Mouse (Mus musculus) c-Kit-positive CD71-positive TER-119-negative erythroid progenitor cells, embryonic 14.5 days (primary cell): ENCODE data around the gene Fem1a.
"Not testable (repeated sequence)": the region's sequence is repeated elsewhere in the genome, so short reads cannot be mapped to it uniquely, and the experiment has no call there.

ENCODE experiments used
- DNase-seq: peaks from one replicate; pipeline ENCODE4 v3.0.0-alpha.2; 2013; ENCODE audit warnings: low read depth

Fem1a gene

DNA sequence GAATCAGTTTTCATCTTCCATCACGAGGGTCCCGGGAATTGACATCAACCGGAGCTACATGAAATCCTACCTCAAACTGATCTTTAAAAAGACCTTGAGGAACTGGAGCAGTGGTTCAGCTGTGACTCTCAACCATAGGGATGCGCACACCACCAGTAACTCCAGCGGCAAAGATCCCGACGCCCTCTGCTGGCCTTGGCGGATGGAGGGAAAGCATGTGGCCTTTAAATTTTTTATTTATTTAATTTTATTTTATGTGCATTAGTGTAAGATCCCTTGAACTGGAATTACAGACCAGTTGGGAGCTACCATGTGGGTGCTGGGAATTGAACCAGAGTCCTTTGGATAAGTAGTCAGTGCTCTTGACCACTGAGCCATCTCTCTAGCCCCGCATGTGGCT is 1.2 kb upstream of the Fem1a start:
- no peak for DNase-seq

- DNase-seq = peak; percentile 99
Measured at GRCm38 (mm10) chr17:56255863-56256238, 759 bp upstream of the Fem1a start.

DNA sequence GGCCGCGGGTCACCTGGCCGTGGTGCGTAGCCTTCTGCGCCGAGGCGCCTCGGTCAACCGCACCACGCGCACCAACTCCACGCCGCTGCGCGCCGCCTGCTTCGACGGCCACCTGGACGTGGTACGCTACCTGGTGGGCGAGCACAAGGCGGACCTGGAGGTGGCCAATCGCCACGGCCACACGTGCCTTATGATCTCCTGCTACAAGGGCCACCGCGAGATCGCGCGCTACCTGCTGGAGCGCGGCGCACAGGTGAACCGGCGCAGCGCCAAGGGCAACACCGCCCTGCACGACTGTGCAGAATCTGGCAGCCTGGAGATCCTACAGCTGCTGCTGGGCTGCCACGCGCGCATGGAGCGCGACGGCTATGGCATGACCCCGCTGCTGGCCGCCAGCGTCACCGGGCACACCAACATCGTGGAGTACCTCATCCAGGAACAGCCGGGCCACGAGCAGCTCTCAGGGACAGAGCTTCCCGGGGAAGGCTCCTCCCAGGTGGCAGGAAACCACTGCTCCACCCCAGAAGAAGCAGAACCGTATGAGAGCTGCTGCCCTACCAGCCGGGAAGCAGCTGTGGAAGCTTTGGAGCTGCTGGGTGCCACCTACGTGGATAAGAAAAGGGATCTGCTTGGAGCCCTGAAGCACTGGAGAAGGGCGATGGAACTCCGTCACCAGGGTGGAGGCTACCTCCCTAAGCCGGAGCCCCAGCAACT is 728 bp downstream of the Fem1a start:
- no peak for DNase-seq

DNA sequence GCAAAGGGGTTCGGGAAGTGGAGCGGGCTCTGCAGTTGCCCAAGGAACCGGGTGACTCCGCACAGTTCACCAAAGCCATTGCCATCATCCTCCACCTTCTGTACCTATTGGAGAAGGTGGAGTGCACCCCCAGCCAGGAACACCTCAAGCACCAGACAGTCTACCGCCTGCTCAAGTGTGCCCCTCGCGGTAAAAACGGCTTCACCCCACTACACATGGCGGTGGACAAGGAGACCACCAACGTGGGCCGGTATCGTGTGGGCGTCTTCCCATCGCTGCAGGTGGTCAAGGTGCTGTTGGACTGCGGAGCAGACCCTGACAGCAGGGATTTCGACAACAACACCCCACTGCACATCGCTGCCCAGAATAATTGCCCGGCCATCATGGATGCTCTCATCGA is 1.7 kb downstream of the Fem1a start:
- DNase-seq = not testable (repeated sequence)

DNA sequence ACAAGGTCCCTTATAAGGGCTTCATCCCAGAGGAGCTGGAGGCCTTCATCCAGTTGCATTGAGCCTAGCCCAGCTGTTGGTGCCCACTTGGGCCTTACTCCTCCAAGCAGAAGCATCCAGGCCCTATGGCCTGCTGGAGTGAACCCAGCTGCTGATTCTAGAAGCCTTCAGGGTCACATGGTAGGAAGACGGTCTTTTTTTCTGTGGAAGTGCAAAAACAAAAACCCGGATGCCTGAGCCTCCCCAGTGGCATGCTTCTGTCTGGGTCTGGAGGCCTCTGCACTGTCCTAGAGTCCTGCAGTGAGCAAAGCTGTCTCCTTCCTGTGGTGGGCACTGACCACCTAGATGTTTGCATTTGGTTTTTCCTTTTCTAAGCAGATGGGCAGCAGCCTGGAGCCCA is 2.2 kb downstream of the Fem1a start:
- not testable (repeated sequence) for DNase-seq

- no peak for DNase-seq
Measured at GRCm38 (mm10) chr17:56259301-56260037, 2.9 kb downstream of the Fem1a start.

DNA sequence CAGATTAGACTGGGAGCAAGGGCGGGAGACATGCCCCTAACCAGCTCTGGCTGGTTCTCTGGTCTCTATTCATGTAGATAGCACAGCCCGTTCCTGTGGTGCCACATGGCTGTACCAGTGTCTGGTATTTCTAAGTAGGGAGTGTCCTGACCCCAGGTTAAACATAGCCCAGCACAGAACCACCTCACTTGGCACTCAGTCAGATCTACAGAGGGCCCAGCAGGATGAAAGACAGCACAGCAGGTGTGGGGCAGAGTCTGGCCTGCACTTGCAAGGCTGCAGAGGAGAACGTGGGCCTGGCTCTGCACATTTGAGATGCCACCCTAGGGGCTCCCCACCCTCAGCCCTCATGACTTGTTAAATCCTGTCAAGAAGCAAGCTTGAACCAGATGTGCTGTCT is 4.6 kb downstream of the Fem1a start:
- no peak for DNase-seq

DNA sequence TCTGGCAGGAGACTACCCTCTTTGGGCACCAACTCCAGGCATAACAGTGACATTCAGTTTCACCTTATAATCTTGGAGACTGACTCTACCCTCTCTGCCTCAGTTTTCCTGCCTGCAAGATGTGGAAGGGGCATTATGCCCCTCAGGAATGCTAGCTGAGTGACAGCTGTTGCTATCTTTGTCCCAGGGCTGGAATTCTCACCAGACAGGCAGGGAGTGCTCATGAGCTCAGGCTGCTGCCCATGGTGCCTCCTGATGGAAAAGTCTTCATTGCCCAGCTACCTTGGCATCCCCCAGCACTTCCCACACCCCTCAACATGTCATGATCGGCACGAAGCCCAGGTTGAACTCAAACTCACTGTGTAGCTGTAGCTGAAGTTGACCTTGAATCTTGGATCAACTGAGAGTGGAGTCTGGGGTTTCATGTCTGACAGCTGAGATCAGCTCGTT is 6.1 kb downstream of the Fem1a start:
- DNase-seq = no peak

- peak; percentile 67 for DNase-seq
Measured at GRCm38 (mm10) chr17:56264020-56264419, 7.4 kb downstream of the Fem1a start.

- no peak for DNase-seq
Measured at GRCm38 (mm10) chr17:56265011-56265410, 8.4 kb downstream of the Fem1a start.

DNA sequence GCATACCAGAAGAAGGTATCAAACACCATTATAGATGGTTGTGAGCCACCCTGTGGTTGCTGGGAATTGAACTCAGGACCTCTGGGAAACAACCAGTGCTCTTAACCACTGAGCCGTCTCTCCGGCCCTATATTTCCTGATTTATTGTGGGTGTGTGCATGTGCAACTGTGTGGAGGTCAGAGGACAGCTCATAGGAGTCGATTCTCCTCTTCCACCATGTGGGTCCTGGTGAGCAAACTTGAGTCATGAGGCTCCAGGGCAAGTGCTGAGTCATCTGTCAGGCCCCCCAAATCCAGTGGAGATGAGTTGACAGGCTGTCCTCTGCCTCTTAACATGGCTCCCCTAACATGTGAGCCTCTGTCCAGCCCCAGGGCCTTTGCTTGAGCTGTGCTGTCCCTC is 9.3 kb downstream of the Fem1a start:
- no peak for DNase-seq

- DNase-seq = no peak
Measured at GRCm38 (mm10) chr17:56266271-56266670, 9.7 kb downstream of the Fem1a start.

GRCm38 (mm10) chr17:56269153-56269630 is 12.6 kb downstream of the Fem1a start:
- peak; percentile 80 for DNase-seq

- DNase-seq = no peak
Measured at GRCm38 (mm10) chr17:56269741-56270140, 13.1 kb downstream of the Fem1a start.

GRCm38 (mm10) chr17:56271609-56272253 is 15.1 kb downstream of the Fem1a start:
- DNase-seq = no peak

GRCm38 (mm10) chr17:56272644-56273043 is 16.0 kb downstream of the Fem1a start:
- DNase-seq = no peak

GRCm38 (mm10) chr17:56273482-56273881 is 16.9 kb downstream of the Fem1a start:
- DNase-seq = no peak

GRCm38 (mm10) chr17:56273986-56274385 is 17.4 kb downstream of the Fem1a start:
- DNase-seq = no peak

GRCm38 (mm10) chr17:56275842-56276480 is 19.4 kb downstream of the Fem1a start:
- DNase-seq = no peak

DNA sequence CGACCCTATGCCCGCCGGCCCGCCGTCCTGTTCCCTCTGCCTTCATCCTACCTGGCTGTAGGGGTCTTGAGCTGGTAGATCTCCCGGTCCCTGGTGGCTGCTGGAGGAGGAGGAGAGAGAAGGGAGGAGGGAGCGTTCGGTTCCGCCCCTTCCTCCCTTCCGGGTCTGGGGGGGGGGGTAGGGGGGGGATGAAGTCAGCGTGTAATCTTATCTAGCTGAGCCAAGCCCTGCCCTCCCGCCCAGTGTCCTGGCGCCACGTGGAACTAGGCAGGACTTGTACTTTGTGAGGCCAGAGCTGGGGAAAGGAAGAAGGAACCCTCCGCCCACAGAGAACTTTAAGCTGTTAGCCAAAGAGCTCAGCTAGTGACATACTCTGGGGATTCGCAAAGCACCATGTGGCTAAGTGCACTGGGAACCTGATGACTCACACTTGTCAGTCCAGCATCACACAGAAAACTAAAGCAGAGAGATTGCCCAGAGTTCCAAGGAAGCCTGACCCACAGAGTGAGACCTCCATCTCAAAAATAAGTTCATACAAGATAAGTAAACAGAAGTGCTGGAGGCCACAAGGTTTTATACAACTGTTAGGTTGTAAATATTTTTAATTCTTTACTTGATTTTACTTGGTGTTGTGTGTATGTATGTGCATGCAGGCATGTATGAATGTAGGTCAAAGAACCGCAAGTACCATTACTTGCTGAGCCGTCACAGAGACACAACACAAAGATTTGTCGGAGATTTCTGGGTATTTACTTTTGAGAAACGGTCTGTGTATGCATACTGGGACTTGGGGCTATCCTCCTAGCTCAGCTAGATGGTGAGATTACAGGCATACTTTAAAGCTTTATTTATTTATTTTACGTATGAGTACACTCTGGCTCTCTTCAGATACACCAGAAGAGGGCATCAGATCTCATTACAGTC is 20.3 kb downstream of the Fem1a start, which contains the start of gene Ticam1:
Ticam1 (minus strand) TSS at position 144 of the 924 bp plus-strand sequence.
- DNase-seq = peak; percentile 93

- no peak for DNase-seq
Measured at GRCm38 (mm10) chr17:56277567-56277893, 20.9 kb downstream of the Fem1a start.
